Mouse (Mus musculus) midbrain, embryonic 15.5 days (tissue): ENCODE measurements at regions not wholly inside any gene's neighbourhood (a gene's known extent, or its start where the extent isn't known, plus 50 kb on each side); places are given as distances from the start of the nearest gene placed in this dataset.
A peak's percentile ranks its signal among the peaks of the same experiment; 100 is the strongest.

Experiments
- ATAC-seq: fragments of 200-750 bp; cut with Nextera tagmentation; replicated peaks from 2 replicates; pipeline ENCODE4 v1.8.0; 2017; ENCODE audit warnings: moderate TSS enrichment
- H3K27ac ChIP-seq: fragments of 300-500 bp; sonication (generic); 2 replicates; pipeline ENCODE4 v1.5.1; 2015; ENCODE audit warnings: mild to moderate bottlenecking, inconsistent platforms
- H3K27me3 ChIP-seq: fragments of 300-500 bp; sonication (generic); replicated peaks from 2 replicates; pipeline ENCODE4 v1.6.1; 2015; ENCODE audit warnings: inconsistent platforms
- H3K36me3 ChIP-seq: fragments of 300-500 bp; sonication (generic); replicated peaks from 2 replicates; pipeline ENCODE4 v1.6.1; 2015; ENCODE audit warnings: inconsistent platforms
- H3K4me1 ChIP-seq: fragments of 300-500 bp; sonication (generic); 2 replicates; pipeline ENCODE4 v1.6.1; 2015; ENCODE audit warnings: inconsistent platforms
- H3K4me2 ChIP-seq: fragments of 300-500 bp; sonication (generic); 2 replicates; pipeline ENCODE4 v1.6.1; 2015; ENCODE audit warnings: inconsistent platforms, mild to moderate bottlenecking, moderate library complexity
- H3K4me3 ChIP-seq: fragments of 300-500 bp; sonication (generic); 2 replicates; pipeline ENCODE4 v1.5.1; 2015; ENCODE audit warnings: mild to moderate bottlenecking, inconsistent platforms
- H3K9ac ChIP-seq: fragments of 300-500 bp; sonication (generic); 2 replicates; pipeline ENCODE4 v1.6.1; 2015; ENCODE audit warnings: mild to moderate bottlenecking, inconsistent platforms
- H3K9me3 ChIP-seq: fragments of 300-500 bp; sonication (generic); 2 replicates; pipeline ENCODE4 v1.6.1; 2016; ENCODE audit warnings: inconsistent platforms
- WGBS: fragments of 180-500 bp; shearing (Covaris S2); methylation state at CpG from one replicate; pipeline ENCODE4 v1.1.7; 2015; ENCODE audit warnings: mixed read lengths; 5-methylcytosine and 5-hydroxymethylcytosine counted together

DNA sequence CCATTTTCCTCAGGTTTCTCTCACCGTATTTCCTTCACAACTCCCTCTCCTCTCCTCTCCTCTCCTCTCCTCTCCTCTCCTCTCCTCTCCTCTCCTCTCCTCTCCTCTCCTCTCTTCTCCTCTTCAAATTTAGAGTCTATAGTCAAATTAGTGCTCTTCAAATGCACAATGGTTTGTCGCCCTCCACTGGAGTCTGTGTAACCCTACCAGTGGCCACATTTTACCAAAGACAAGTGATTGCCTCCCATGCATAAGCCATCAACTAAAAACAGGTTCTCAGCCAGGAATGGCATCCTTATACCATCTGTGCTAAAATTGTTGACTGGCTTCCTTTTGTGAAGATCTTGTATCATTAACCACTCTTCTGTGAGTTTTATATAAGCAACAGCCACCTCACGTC, 979.5 kb upstream of the Adam24 start:
- 85% methylated on average over 3 of the region's 3 CpGs for WGBS
- Histone ChIP-seq H3K36me3 (no peaks in the 10 kb centered on the region), H3K9me3 (0 out of 2 replicates have a peak, but pooled peaks cover 2% of the 10 kb centered on the region), H3K9ac (no peak overlapping the region), H3K4me2 (no peak overlapping the region), H3K27ac (no peak overlapping the region), H3K4me3 (no peak overlapping the region), H3K4me1 (no peaks in the 10 kb centered on the region), H3K27me3 (no peaks in the 10 kb centered on the region)
- ATAC-seq = no peak

DNA sequence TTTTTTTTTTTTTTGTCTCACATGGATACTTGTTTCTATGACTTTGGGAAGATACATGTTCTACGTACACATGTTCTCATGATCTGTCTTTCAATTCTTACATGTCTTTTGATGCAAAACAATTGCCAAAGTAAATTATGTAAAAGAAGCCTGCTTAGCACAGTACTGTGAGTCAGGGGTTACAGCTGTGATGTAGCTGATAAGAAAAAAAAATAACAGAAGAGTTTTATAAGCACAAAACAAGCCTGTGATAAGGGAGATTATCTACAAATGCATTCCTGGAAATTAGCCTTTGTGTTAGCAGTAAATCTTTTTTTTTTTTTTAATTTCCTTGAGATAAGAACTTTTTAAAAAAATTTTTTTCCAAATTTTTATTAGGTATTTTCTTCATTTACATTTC, 969.0 kb upstream of the Adam24 start:
- Histone ChIP-seq H3K9ac (no peak overlapping the region), H3K4me1 (no peaks in the 10 kb centered on the region), H3K4me3 (no peak overlapping the region), H3K27ac (no peak overlapping the region), H3K27me3 (no peaks in the 10 kb centered on the region), H3K36me3 (no peaks in the 10 kb centered on the region), H3K4me2 (no peak overlapping the region), H3K9me3 (no peaks in the 10 kb centered on the region)
- no peak for ATAC-seq
- 81% methylated on average over 1 of the region's 1 CpGs for WGBS

DNA sequence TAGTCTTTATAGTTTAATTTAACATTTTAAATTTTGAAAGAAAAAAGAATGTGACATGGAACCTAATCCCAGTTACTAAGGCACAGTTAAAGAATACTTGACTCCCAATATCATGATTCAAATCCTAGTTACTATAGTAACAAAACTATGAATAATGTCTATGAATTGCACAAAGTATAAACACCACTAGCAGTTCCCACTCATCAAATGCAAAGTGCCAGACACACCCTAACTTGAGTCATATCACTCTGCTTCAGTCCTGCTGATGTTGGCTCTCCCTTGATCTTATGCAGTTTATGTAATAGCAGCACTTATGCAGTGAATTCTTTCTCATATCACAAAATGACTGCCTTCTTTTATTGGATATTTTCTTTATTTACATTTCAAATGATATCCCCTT, 932.5 kb upstream of the Adam24 start:
- no peaks in the 10 kb centered on the region for H3K4me1 ChIP-seq
- H3K36me3 ChIP-seq = no peaks in the 10 kb centered on the region
- H3K4me2 ChIP-seq = no peak overlapping the region
- no peak overlapping the region for H3K9ac ChIP-seq
- no peaks in the 10 kb centered on the region for H3K27me3 ChIP-seq
- H3K4me3 ChIP-seq = no peak overlapping the region
- no peak overlapping the region for H3K27ac ChIP-seq
- ATAC-seq = no peak
- no peaks in the 10 kb centered on the region for H3K9me3 ChIP-seq

DNA sequence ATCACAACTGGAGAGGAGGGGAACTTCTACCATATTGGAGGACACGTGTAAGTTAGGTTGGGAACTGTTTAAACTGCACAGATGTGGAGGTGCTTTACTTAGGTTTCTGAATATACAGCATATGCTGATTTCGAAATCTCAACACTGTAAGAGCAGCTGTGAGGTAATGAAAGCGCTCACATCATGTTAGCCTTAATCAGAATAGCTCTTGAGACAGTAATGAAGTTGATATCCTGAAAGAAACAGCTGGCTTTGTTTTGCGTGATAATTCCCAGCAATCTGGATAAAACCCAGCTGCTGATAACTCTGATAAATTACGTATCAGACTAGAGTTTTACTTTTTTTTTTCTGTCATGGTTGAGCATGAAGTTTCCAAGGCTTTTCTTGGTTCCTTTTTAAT, 928.7 kb upstream of the Adam24 start:
- H3K4me2 ChIP-seq = no peak overlapping the region
- H3K4me1 ChIP-seq = no peaks in the 10 kb centered on the region
- H3K27ac ChIP-seq = no peak overlapping the region
- H3K27me3 ChIP-seq = no peaks in the 10 kb centered on the region
- 85% methylated on average over 5 of the region's 5 CpGs for WGBS
- H3K36me3 ChIP-seq = no peaks in the 10 kb centered on the region
- no peak overlapping the region for H3K4me3 ChIP-seq
- ATAC-seq = no peak
- no peaks in the 10 kb centered on the region for H3K9me3 ChIP-seq
- no peak overlapping the region for H3K9ac ChIP-seq

DNA sequence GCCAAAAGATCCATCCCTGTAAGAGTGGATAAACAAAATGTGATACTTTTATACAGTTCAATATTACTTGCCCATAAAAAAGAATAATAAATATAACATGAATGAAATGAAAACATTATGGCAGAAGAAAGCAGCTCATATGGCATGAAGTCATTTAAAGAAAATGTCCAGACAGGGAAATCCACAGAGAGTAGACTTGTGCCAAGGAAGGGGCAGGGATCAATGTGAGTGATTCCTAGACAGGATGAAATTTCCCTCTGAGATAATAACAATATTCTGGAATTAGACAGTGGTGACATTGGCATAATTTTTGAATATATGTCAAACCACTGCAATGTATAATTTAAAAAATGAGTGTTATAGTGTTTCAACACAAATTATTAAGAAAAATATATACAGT, 915.0 kb upstream of the Adam24 start:
- Histone ChIP-seq H3K27ac (no peak overlapping the region), H3K4me3 (no peak overlapping the region), H3K9ac (no peak overlapping the region), H3K36me3 (no peaks in the 10 kb centered on the region), H3K4me1 (no peaks in the 10 kb centered on the region), H3K27me3 (no peaks in the 10 kb centered on the region), H3K9me3 (no peaks in the 10 kb centered on the region; the same call in 1 of the 2 replicates), H3K4me2 (no peak overlapping the region)
- no peak for ATAC-seq

DNA sequence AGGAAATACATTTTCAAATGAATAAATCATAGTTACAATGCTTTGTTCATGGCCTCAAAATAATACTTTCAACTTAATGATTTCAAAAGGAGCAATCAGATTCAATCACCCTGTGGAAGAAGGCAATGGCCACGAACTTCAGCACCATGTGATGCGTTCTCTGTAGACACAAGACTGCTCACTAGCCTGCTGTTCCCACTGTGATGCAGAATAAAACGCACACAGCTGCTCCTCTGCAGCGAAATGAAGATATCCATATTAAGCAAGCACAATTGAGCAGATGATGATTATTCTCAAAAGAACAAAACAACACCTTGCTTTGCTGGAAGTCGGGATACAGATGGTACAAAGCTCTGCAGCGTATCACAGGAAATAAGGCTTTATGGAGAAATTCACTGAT, 895.4 kb upstream of the Adam24 start:
- H3K4me1 ChIP-seq = no peaks in the 10 kb centered on the region
- H3K36me3 ChIP-seq = no peaks in the 10 kb centered on the region
- no peak overlapping the region for H3K4me2 ChIP-seq
- ATAC-seq = 0 out of 2 replicates have a peak, but pooled peaks have one; percentile 48
- no peak overlapping the region for H3K4me3 ChIP-seq
- WGBS = 42% methylated on average over 6 of the region's 6 CpGs
- H3K9ac ChIP-seq = no peak overlapping the region
- no peak overlapping the region for H3K27ac ChIP-seq
- no peaks in the 10 kb centered on the region for H3K27me3 ChIP-seq
- no peaks in the 10 kb centered on the region for H3K9me3 ChIP-seq

DNA sequence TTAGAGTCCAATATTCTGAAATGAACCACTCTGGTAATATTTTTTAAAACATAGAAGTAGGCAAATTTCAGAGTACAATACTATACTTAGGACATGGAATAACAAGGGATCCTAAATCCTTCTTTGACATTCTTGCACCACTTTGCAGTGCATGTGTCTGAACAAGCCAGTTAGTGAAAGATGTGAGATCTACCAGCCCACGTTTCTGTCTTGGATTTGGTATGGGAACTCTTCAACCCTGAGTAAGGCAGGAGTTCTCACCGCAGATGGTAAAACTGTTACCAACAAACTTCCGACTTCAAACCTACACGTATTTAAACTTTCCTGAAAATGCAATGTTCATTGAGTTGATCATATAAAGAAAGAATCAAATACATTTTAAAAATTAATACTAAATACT, 894.7 kb upstream of the Adam24 start:
- Histone ChIP-seq H3K36me3 (no peaks in the 10 kb centered on the region), H3K4me2 (no peak overlapping the region), H3K4me3 (no peak overlapping the region), H3K9me3 (no peaks in the 10 kb centered on the region), H3K4me1 (no peaks in the 10 kb centered on the region), H3K27me3 (no peaks in the 10 kb centered on the region), H3K27ac (no peak overlapping the region), H3K9ac (no peak overlapping the region)
- no peak for ATAC-seq
- 85% methylated on average over 4 of the region's 4 CpGs for WGBS

DNA sequence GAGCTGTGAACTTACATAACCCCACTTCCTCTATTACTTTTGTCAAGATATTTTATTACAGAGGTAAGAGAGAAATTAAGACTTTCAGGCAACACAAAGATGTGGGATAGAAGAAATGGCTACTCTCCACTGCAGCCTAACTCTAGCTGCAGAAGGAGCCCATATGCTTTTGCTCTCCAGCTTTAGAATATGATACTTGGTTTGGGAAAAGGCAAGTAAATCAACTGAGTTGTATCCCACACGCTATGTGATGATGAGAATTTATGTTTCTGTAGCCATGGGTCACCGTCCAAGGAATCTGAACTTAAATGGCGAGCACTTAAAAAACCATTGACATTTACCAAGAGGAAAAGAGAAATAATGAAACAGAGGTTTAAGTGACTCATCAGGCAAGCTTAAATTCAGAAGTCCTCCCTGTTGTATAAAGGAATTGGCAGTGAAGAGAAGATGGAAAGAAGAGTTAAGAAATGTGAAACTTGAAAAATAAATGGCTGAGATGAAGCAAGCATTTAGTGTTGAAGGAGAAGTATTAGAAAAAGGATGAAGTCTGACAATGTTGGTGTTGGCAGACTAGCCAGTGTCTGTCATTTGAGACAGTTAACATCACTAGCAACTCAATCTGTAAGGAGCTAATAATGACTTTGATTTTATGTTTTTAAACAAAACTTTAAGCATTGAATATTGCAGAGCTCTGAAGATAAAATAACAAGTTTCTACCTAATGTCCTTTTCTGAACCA, 893.3 kb upstream of the Adam24 start:
- Histone ChIP-seq H3K36me3 (no peaks in the 10 kb centered on the region), H3K9ac (no peak overlapping the region), H3K4me2 (no peak overlapping the region), H3K9me3 (no peaks in the 10 kb centered on the region), H3K27me3 (no peaks in the 10 kb centered on the region), H3K27ac (no peak overlapping the region), H3K4me3 (no peak overlapping the region), H3K4me1 (no peaks in the 10 kb centered on the region)
- 86% methylated on average over 3 of the region's 3 CpGs for WGBS
- ATAC-seq = no peak

DNA sequence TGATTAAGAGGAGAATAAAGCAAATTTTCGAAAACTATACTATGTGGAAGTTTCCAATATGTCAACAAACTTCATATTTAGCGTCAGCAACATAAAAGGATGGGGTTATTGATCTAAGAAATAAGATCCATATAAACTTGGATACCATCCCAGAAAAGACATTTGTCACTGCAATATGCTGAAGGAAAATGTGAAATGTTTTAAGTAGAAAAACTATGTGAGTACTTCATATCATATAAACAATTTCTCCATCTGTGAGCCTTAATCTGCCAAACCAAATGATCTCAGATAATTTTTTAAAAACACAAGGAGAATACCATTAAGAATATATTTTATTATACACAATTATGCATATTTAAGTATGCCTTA, 892.7 kb upstream of the Adam24 start:
- no peak overlapping the region for H3K9ac ChIP-seq
- H3K9me3 ChIP-seq = no peaks in the 10 kb centered on the region
- ATAC-seq = no peak
- H3K36me3 ChIP-seq = no peaks in the 10 kb centered on the region
- no peak overlapping the region for H3K27ac ChIP-seq
- no peaks in the 10 kb centered on the region for H3K27me3 ChIP-seq
- H3K4me3 ChIP-seq = no peak overlapping the region
- WGBS = 84% methylated on average over 2 of the region's 2 CpGs
- no peak overlapping the region for H3K4me2 ChIP-seq
- H3K4me1 ChIP-seq = no peaks in the 10 kb centered on the region
